Mouse (Mus musculus) CH12.LX (cell line): Measurements from ENCODE around the gene Sfxn2. TPM values are rescaled to one million over a fixed set of nuclear protein-coding genes. Genes with fewer than 3 reads are reported as not detected.

Experiments used
- DNase-seq: peaks from one replicate; pipeline ENCODE4 v3.0.0-alpha.2; 2013; ENCODE audit errors: extremely low read depth
- H3K27ac ChIP-seq: 2 replicates; pipeline ENCODE4 v1.5.1; 2012; ENCODE audit warnings: low read depth, mild to moderate bottlenecking, control low read depth, moderate library complexity; ENCODE audit not compliant: insufficient read depth
- H3K27me3 ChIP-seq: replicated peaks from 2 replicates; pipeline ENCODE3; 2012; ENCODE audit warnings: inconsistent platforms
- H3K36me3 ChIP-seq, 2 experiments: replicated peaks in 1 of 2; 2 replicates each; pipeline versions ENCODE3 to v1.6.1; 2012; ENCODE audit warnings: inconsistent platforms in 1 of 2, low read length in 1 of 2, mild to moderate bottlenecking in 1 of 2, mixed read lengths in 1 of 2, moderate library complexity in 1 of 2; ENCODE audit not compliant: control insufficient read depth in 1 of 2, insufficient read depth in 1 of 2
- H3K4me1 ChIP-seq, 2 experiments: 2 replicates each; pipeline ENCODE4 v1.6.1; 2012; ENCODE audit warnings: inconsistent platforms in 1 of 2, moderate library complexity in 1 of 2; ENCODE audit not compliant: insufficient read depth in 2 of 2, control insufficient read depth in 1 of 2
- H3K4me2 ChIP-seq: 2 replicates; pipeline ENCODE4 v1.6.1; 2012; ENCODE audit warnings: low read depth, mild to moderate bottlenecking, control low read depth; ENCODE audit not compliant: poor library complexity, insufficient read depth, severe bottlenecking
- H3K4me3 ChIP-seq, 3 experiments: fragments of 150-350 bp in 1 of 3; sonication (generic) in 1 of 3; replicated peaks in 1 of 3; 2 replicates each; pipeline versions ENCODE3 to v1.5.1; 2011 to 2012; ENCODE audit warnings: low read depth in 2 of 3, low read length in 2 of 3, mild to moderate bottlenecking in 2 of 3, moderate library complexity in 2 of 3, control low read depth in 1 of 3, improper control_type of control experiment in 1 of 3, inconsistent platforms in 1 of 3, mixed read lengths in 1 of 3; ENCODE audit not compliant: poor library complexity in 1 of 3
- H3K79me2 ChIP-seq: replicated peaks from 2 replicates; pipeline ENCODE4 v1.6.1; 2012; ENCODE audit warnings: mild to moderate bottlenecking, moderate library complexity; ENCODE audit not compliant: control insufficient read depth, poor library complexity, insufficient read depth, severe bottlenecking; ENCODE audit errors: extremely low read depth
- H3K9ac ChIP-seq: 2 replicates; pipeline ENCODE4 v1.6.1; 2012; ENCODE audit warnings: low read depth, mild to moderate bottlenecking, control low read depth, moderate library complexity; ENCODE audit not compliant: insufficient read depth
- H3K9me3 ChIP-seq: replicated peaks from 2 replicates; pipeline ENCODE3; 2012; ENCODE audit warnings: low read length, inconsistent platforms, mixed read lengths
- BHLHE40 ChIP-seq: IDR thresholded peaks from 2 replicates; pipeline ENCODE4 v1.6.1; 2011; ENCODE audit warnings: mild to moderate bottlenecking, low read depth, low read length, improper control_type of control experiment
- CHD1 ChIP-seq: IDR thresholded peaks from 2 replicates; pipeline ENCODE4 v1.6.1; 2012; ENCODE audit warnings: low read depth, low read length, improper control_type of control experiment, inconsistent platforms
- E2F4 ChIP-seq: IDR thresholded peaks from 2 replicates; pipeline ENCODE4 v1.6.1; 2011; ENCODE audit warnings: low read depth, low read length, improper control_type of control experiment; ENCODE audit not compliant: insufficient replicate concordance
- ELF1 ChIP-seq: IDR thresholded peaks from 2 replicates; pipeline ENCODE4 v1.6.1; 2014; ENCODE audit warnings: low read depth, mild to moderate bottlenecking, inconsistent platforms, low read length, improper control_type of control experiment
- EP300 ChIP-seq: IDR thresholded peaks from 2 replicates; pipeline ENCODE4 v1.6.1; 2011; ENCODE audit warnings: low read length, improper control_type of control experiment
- GABPA ChIP-seq: IDR thresholded peaks from 2 replicates; pipeline ENCODE4 v1.6.1; 2012; ENCODE audit warnings: low read depth, low read length, improper control_type of control experiment, inconsistent platforms; ENCODE audit not compliant: insufficient replicate concordance
- JUN ChIP-seq: IDR thresholded peaks from 2 replicates; pipeline ENCODE4 v1.6.1; 2011; ENCODE audit warnings: low read depth, mild to moderate bottlenecking, low read length, improper control_type of control experiment, moderate library complexity; ENCODE audit not compliant: insufficient read depth
- JUND ChIP-seq: conservative IDR thresholded peaks from 2 replicates; pipeline ENCODE4 v1.6.1; 2011; ENCODE audit warnings: low read depth, low read length, improper control_type of control experiment
- MAZ ChIP-seq: IDR thresholded peaks from 2 replicates; pipeline ENCODE4 v1.6.1; 2012; ENCODE audit warnings: low read depth, mild to moderate bottlenecking, inconsistent platforms, low read length, improper control_type of control experiment, moderate library complexity
- PAX5 ChIP-seq: IDR thresholded peaks from 2 replicates; pipeline ENCODE4 v1.6.1; 2012; ENCODE audit warnings: low read length, inconsistent platforms, mixed read lengths
- POLR2A ChIP-seq: IDR thresholded peaks from 2 replicates; pipeline ENCODE4 v1.6.1; 2011; ENCODE audit warnings: low read depth, mild to moderate bottlenecking, improper control_type of control experiment, low read length
- RAD21 ChIP-seq: IDR thresholded peaks from 2 replicates; pipeline ENCODE4 v1.6.1; 2011; ENCODE audit warnings: low read depth, mild to moderate bottlenecking, low read length, improper control_type of control experiment, moderate library complexity
- SIN3A ChIP-seq: IDR thresholded peaks from 2 replicates; pipeline ENCODE4 v1.6.1; 2012; ENCODE audit warnings: low read length, improper control_type of control experiment, inconsistent platforms
- TBP ChIP-seq: conservative IDR thresholded peaks from 2 replicates; pipeline ENCODE4 v1.6.1; 2011; ENCODE audit warnings: low read depth, low read length, improper control_type of control experiment
- TCF12 ChIP-seq: IDR thresholded peaks from 2 replicates; pipeline ENCODE4 v1.6.1; 2014; ENCODE audit warnings: low read depth, mild to moderate bottlenecking, inconsistent platforms, low read length, improper control_type of control experiment
- UBTF ChIP-seq: IDR thresholded peaks from 2 replicates; pipeline ENCODE4 v1.6.1; 2012; ENCODE audit warnings: low read depth, mild to moderate bottlenecking, inconsistent platforms, low read length, improper control_type of control experiment, moderate library complexity
- USF1 ChIP-seq: IDR thresholded peaks from 2 replicates; pipeline ENCODE4 v1.6.1; 2014; ENCODE audit warnings: low read depth, mild to moderate bottlenecking, inconsistent platforms, low read length, improper control_type of control experiment
- ZC3H11A ChIP-seq: IDR thresholded peaks from 2 replicates; pipeline ENCODE4 v1.6.1; 2012; ENCODE audit warnings: low read depth, mild to moderate bottlenecking, inconsistent platforms, low read length, improper control_type of control experiment
- dilution Hi-C: fragments of 300-500 bp; cut with MboI; formaldehyde crosslinking; loops from 2 replicates; pipeline ENCODE4 v1.14.3; 2020; ENCODE audit warnings: low sequenced_read_pairs; ENCODE audit not compliant: extremely low pct_unique_long_range_greater_than_20kb, extremely low pct_ligation_motif_present
- in situ Hi-C: fragments of 300-500 bp; cut with MboI; formaldehyde crosslinking; loops from 3 replicates; pipeline ENCODE4 v1.14.3; 2019; ENCODE audit warnings: low sequenced_read_pairs, low pct_ligation_motif_present, low pct_unique_long_range_greater_than_20kb, mixed read lengths
- polyA plus RNA-seq: library from polyadenylated mRNA; unstranded; fragments of >175 nt; gene quantifications from 2 replicates; pipeline ENCODE4 v1.2.1, GENCODE M21; 2012; ENCODE audit warnings: low read depth; ENCODE audit not compliant: insufficient read length
- total RNA-seq, 2 experiments: library from RNA; depleted of rRNA; stranded (reverse); fragments of 300-350 nt in 1 of 2; fragments of >200 nt in 1 of 2; gene quantifications; 2 replicates each; pipeline ENCODE4 v1.2.3; 2012 to 2014

The Sfxn2 gene
- total and polyA plus RNA-seq, 3 experiments = 5.9 to 11.1 (median 8.5) TPM

GRCm38 (mm10) chr19:46646041-46646481, 72.9 kb downstream of the Sfxn2 start:
- Histone ChIP-seq H3K9me3 (no peaks in the 10 kb centered on the region), H3K79me2 (peaks cover 6% of the 10 kb centered on the region; the same call in 1 of the 2 replicates), H3K4me2 (no peak overlapping the region), H3K9ac (no peak overlapping the region), H3K27ac (no peak overlapping the region), H3K36me3 (peaks cover 22 to 92% of the 10 kb centered on the region in 2 experiments), H3K4me1 (peaks cover 0 to 11% of the 10 kb centered on the region in 2 experiments; a peak in 1 of 4 replicates), H3K27me3 (no peaks in the 10 kb centered on the region), H3K4me3 (no peak overlapping the region)
- dilution Hi-C loops (no loop called here), in situ Hi-C loops (no loop called here)
- TF ChIP-seq JUND (no peak), JUN (no peak), BHLHE40 (no peak), POLR2A (no peak), PAX5 (no peak), E2F4 (no peak), TCF12 (no peak), SIN3A (no peak), MAZ (no peak), CHD1 (no peak), GABPA (no peak), UBTF (no peak), TBP (no peak), ELF1 (no peak), RAD21 (no peak), EP300 (no peak), USF1 (no peak)
- no peak for DNase-seq

- no peak for TF ChIP-seq GABPA
- no peak for TF ChIP-seq ZC3H11A
- TF ChIP-seq, all 38 proteins: peak for 0
- no peak for DNase-seq
- in situ Hi-C loops = no loop called here
- Histone ChIP-seq H3K4me3 (no peak overlapping the region), H3K36me3 (peaks cover 25 to 87% of the 10 kb centered on the region in 2 experiments), H3K9ac (no peak overlapping the region), H3K4me2 (no peak overlapping the region), H3K27me3 (no peaks in the 10 kb centered on the region), H3K27ac (no peak overlapping the region), H3K79me2 (peaks cover 6% of the 10 kb centered on the region; the same call in 1 of the 2 replicates), H3K4me1 (peaks cover 0 to 11% of the 10 kb centered on the region in 2 experiments; a peak in 1 of 4 replicates), H3K9me3 (no peaks in the 10 kb centered on the region)
- dilution Hi-C loops = no loop called here
Measured at GRCm38 (mm10) chr19:46647254-46647653, 74.1 kb downstream of the Sfxn2 start.

Other genes with a start within 250 kb of the Sfxn2 start
- 1.3 and 2.2 TPM in 2 replicates for gene Psd, start 246.2 kb upstream of the Sfxn2 start, total RNA-seq (2012; rRNA removed)
- 0.39 and 0.70 TPM in 2 replicates for gene Psd, start 246.2 kb upstream of the Sfxn2 start, total RNA-seq (2014; rRNA removed)
- 20.1 and 20.6 TPM in 2 replicates for gene Psd, start 246.2 kb upstream of the Sfxn2 start, polyA plus RNA-seq
- 9.9 and 10.4 TPM in 2 replicates for gene Fbxl15, start 245.2 kb upstream of the Sfxn2 start, total RNA-seq (2012; rRNA removed)
- gene Fbxl15, start 245.2 kb upstream of the Sfxn2 start, total RNA-seq (2014; rRNA removed) = 6.8 and 9.4 TPM in 2 replicates
- 7.3 and 7.6 TPM in 2 replicates for gene Fbxl15, start 245.2 kb upstream of the Sfxn2 start, polyA plus RNA-seq
- 95.1 and 102 TPM in 2 replicates for gene Cuedc2, start 234.7 kb upstream of the Sfxn2 start, total RNA-seq (2012; rRNA removed)
- gene Cuedc2, start 234.7 kb upstream of the Sfxn2 start, total RNA-seq (2014; rRNA removed) = 117 and 120 TPM in 2 replicates
- 94.4 and 123 TPM in 2 replicates for gene Cuedc2, start 234.7 kb upstream of the Sfxn2 start, polyA plus RNA-seq
- gene Mfsd13a, start 232.2 kb upstream of the Sfxn2 start, total RNA-seq (2012; rRNA removed) = 4.9 and 7.6 TPM in 2 replicates
- gene Mfsd13a, start 232.2 kb upstream of the Sfxn2 start, total RNA-seq (2014; rRNA removed) = 2.8 and 3.1 TPM in 2 replicates
- 13.2 and 15.9 TPM in 2 replicates for gene Mfsd13a, start 232.2 kb upstream of the Sfxn2 start, polyA plus RNA-seq
- gene 2310034G01Rik, start 223.1 kb upstream of the Sfxn2 start, total RNA-seq (2012; rRNA removed) = 1.3 and 1.4 TPM in 2 replicates
- 1.5 and 1.6 TPM in 2 replicates for gene 2310034G01Rik, start 223.1 kb upstream of the Sfxn2 start, total RNA-seq (2014; rRNA removed)
- gene 2310034G01Rik, start 223.1 kb upstream of the Sfxn2 start, polyA plus RNA-seq = 1.1 and 1.4 TPM in 2 replicates
- gene Actr1a, start 177.6 kb upstream of the Sfxn2 start, total RNA-seq (2012; rRNA removed) = 75.7 and 87.8 TPM in 2 replicates
- gene Actr1a, start 177.6 kb upstream of the Sfxn2 start, total RNA-seq (2014; rRNA removed) = 69.4 and 70.7 TPM in 2 replicates
- 84.2 and 88.4 TPM in 2 replicates for gene Actr1a, start 177.6 kb upstream of the Sfxn2 start, polyA plus RNA-seq
- gene Sufu, start 176.5 kb upstream of the Sfxn2 start, total RNA-seq (2012; rRNA removed) = 8.7 and 9.8 TPM in 2 replicates
- gene Sufu, start 176.5 kb upstream of the Sfxn2 start, total RNA-seq (2014; rRNA removed) = 3.0 and 3.6 TPM in 2 replicates
- 18.1 and 22.6 TPM in 2 replicates for gene Sufu, start 176.5 kb upstream of the Sfxn2 start, polyA plus RNA-seq
- gene Trim8, start 71.7 kb upstream of the Sfxn2 start, total RNA-seq (2012; rRNA removed) = 11.0 and 12.0 TPM in 2 replicates
- gene Trim8, start 71.7 kb upstream of the Sfxn2 start, total RNA-seq (2014; rRNA removed) = 3.7 and 4.4 TPM in 2 replicates
- gene Trim8, start 71.7 kb upstream of the Sfxn2 start, polyA plus RNA-seq = 23.3 and 24.9 TPM in 2 replicates
- 38.4 and 46.5 TPM in 2 replicates for gene Arl3, start 167 bp upstream of the Sfxn2 start, total RNA-seq (2012; rRNA removed)
- gene Arl3, start 167 bp upstream of the Sfxn2 start, total RNA-seq (2014; rRNA removed) = 23.7 and 24.1 TPM in 2 replicates
- gene Arl3, start 167 bp upstream of the Sfxn2 start, polyA plus RNA-seq = 40.4 and 45.3 TPM in 2 replicates
- gene Wbp1l, start 25.7 kb downstream of the Sfxn2 start, total RNA-seq (2012; rRNA removed) = 17.4 and 20.2 TPM in 2 replicates
- gene Wbp1l, start 25.7 kb downstream of the Sfxn2 start, total RNA-seq (2014; rRNA removed) = 10.6 and 11.6 TPM in 2 replicates
- 22.3 and 23.5 TPM in 2 replicates for gene Wbp1l, start 25.7 kb downstream of the Sfxn2 start, polyA plus RNA-seq
- not detected in 2 replicates for gene Cyp17a1, start 99.8 kb downstream of the Sfxn2 start, total RNA-seq (2012; rRNA removed)
- gene Cyp17a1, start 99.8 kb downstream of the Sfxn2 start, total RNA-seq (2014; rRNA removed) = not detected in 2 replicates
- gene Cyp17a1, start 99.8 kb downstream of the Sfxn2 start, polyA plus RNA-seq = not detected in 2 replicates
- gene Borcs7, start 116.5 kb downstream of the Sfxn2 start, total RNA-seq (2012; rRNA removed) = 6.0 and 6.6 TPM in 2 replicates
- 7.0 and 7.6 TPM in 2 replicates for gene Borcs7, start 116.5 kb downstream of the Sfxn2 start, total RNA-seq (2014; rRNA removed)
- 12.5 and 14.5 TPM in 2 replicates for gene Borcs7, start 116.5 kb downstream of the Sfxn2 start, polyA plus RNA-seq
- 30.7 and 34.4 TPM in 2 replicates for gene As3mt, start 134.1 kb downstream of the Sfxn2 start, total RNA-seq (2012; rRNA removed)
- gene As3mt, start 134.1 kb downstream of the Sfxn2 start, total RNA-seq (2014; rRNA removed) = 43.3 and 50.1 TPM in 2 replicates
- 47.7 and 52.1 TPM in 2 replicates for gene As3mt, start 134.1 kb downstream of the Sfxn2 start, polyA plus RNA-seq
- gene Cnnm2, start 188.2 kb downstream of the Sfxn2 start, total RNA-seq (2012; rRNA removed) = 3.1 and 3.7 TPM in 2 replicates
- 1.8 and 2.4 TPM in 2 replicates for gene Cnnm2, start 188.2 kb downstream of the Sfxn2 start, total RNA-seq (2014; rRNA removed)
- 1.8 and 2.6 TPM in 2 replicates for gene Cnnm2, start 188.2 kb downstream of the Sfxn2 start, polyA plus RNA-seq